Mouse (Mus musculus): ENCODE measurements around the gene U90926.

DNA sequence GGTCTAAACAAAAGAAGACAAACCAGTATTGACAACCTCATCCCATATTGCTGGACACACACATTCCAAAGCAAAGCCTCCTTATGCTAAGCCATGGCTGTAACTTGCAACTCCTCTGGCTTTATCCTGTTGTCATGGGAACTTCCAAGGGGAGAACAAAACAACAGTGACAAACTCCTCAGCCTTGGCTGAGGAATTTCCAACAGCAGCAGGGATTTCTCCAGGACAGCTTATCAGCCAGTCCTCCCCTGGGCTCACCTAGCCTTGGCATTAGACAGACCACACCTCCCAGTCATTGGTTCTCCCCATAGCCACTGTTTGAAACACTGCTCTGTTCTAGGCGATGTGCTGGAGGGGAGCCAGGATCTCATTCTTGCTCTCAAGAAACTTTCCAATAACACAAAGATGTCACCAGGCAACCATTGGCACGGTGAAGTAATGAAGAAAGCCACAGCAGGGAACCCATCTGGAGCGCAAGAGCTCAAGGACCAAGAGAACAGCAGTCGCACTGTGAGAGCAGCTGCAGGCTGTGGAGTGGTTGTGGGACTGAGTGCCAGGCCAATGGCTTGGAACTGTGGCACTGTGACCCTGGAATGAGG lies 48.7 kb upstream of the U90926 start:
- no peak for TF ChIP-seq CTCF (IDR thresholded peaks at IDR 0.05)
- 0 out of 2 replicates have a peak, but pooled peaks have one; percentile 36 for TF ChIP-seq EP300 (IDR thresholded peaks at IDR 0.05; ENCODE audit: insufficient read depth, low read depth, low read length)

Data from heart, adult 2 months (tissue).